In the genomic region with DNA sequence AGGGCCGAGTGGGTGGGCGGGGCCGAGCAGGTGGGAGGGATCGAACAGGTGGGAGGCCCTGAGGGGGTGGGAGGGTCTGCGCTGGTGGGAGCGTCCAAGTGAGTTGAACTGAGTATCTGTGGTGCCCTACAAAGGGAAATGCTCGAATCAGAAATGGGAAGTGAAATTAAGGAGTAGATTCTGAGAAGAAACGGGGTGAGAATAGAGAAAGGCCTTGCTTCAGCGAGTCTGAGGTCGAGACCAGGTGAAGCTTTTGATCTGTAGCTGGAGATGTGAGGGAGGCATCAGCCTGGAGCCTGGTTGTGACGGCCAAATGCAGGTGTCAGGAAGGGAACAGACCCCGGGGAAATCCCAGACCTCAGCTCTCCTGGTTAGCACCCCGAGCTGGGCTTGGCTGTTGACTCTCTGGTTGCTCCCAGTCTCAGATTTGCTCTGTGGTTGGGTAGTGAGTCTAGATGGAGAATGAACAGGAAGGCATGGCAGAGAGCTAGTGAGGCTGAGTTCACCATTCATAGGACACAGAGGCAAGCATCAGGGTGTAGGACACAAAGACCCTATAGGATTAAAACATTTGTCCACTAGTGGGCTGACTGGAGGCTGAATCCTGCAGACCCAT, we compare ENCODE assay signal across 27 mouse cellular contexts. TPM values are rescaled to one million over a fixed set of nuclear protein-coding genes. Genes with fewer than 3 reads are reported as not detected.
DNase-seq lines count a peak whose midpoint lies in the region; ATAC-seq and TF ChIP-seq lines count a peak whose summit lies in the region.
"Had no signal": no experiment of that assay in that cellular context is flagged by ENCODE, and none has a peak within 500 bp of the region (broad histone marks: within the 10 kb centered on the region; RNA-seq: fewer than 3 reads in every experiment).

No protein-coding gene starts in this region.

- H3K36me3 ChIP-seq in CH12.LX (replicated peaks in 1 of 2; ENCODE audit: control insufficient read depth in 1 of 2, insufficient read depth in 1 of 2, low read length in 1 of 2): no peaks in the 10 kb centered on the region
- H3K36me3 ChIP-seq in splenic B cell, adult 2 months (ENCODE audit: control insufficient read depth, insufficient read depth, low read length, poor library complexity, severe bottlenecking): no peaks in the 10 kb centered on the region
- H3K36me3 ChIP-seq in forebrain, embryonic 11.5 days (ENCODE audit: control insufficient read depth, insufficient read depth, low read length): no peaks in the 10 kb centered on the region
- H3K36me3 ChIP-seq: embryonic facial prominence, embryonic 12.5 days; forebrain, embryonic 15.5 days; heart, embryonic 13.5 days; liver, embryonic 12.5 days; midbrain, embryonic 10.5 days; midbrain, embryonic 15.5 days had no signal

- TF ChIP-seq CTCF in CH12.LX (conservative IDR thresholded peaks at IDR 0.05 in 1 of 2, IDR thresholded peaks at IDR 0.05 in 1 of 2; ENCODE audit: low read depth in 2 of 2, low read length in 2 of 2): no peak

- peak; percentile 89 for TF ChIP-seq EP300 in CH12.LX (IDR thresholded peaks at IDR 0.05; ENCODE audit: low read length)

- TF ChIP-seq RAD21 in CH12.LX (IDR thresholded peaks at IDR 0.05; ENCODE audit: low read depth, low read length): peak; percentile 0; the same call in 1 of the 2 replicates

- H3K9me3 ChIP-seq in CH12.LX (replicated peaks; ENCODE audit: low read length): peaks cover 8% of the 10 kb centered on the region
- H3K9me3 ChIP-seq in forebrain, embryonic 11.5 days (ENCODE audit: control insufficient read depth, low read length): no peaks in the 10 kb centered on the region
- H3K9me3 ChIP-seq: embryonic facial prominence, embryonic 12.5 days; forebrain, embryonic 15.5 days; midbrain, embryonic 15.5 days had no signal

- ATAC-seq in hematopoietic stem cell, adult 5-6 weeks (replicated peaks in 1 of 2; ENCODE audit: insufficient read depth in 1 of 2, low FRiP score in 2 of 2, low TSS enrichment in 1 of 2, low read depth in 1 of 2, poor library complexity in 2 of 2, severe bottlenecking in 2 of 2): peak; percentile 48 to 62; a peak in 3 of 4 replicates
- ATAC-seq in neutrophil, adult 5-6 weeks (ENCODE audit: extremely low read depth, insufficient number of reproducible peaks, low FRiP score, poor library complexity, severe bottlenecking): peak; percentile 79
- no peak for ATAC-seq in forebrain, embryonic 11.5 days (replicated peaks; ENCODE audit: low FRiP score)
- no peak for ATAC-seq in activated CD4-positive, CD25-positive, alpha-beta regulatory T cell, adult 4 months
- ATAC-seq: forebrain, embryonic 15.5 days; hindbrain, embryonic 16.5 days; liver, embryonic 12.5 days; liver, postnatal 0 days; midbrain, embryonic 15.5 days; Patski had no signal

- no peak for TF ChIP-seq POLR2A in CH12.LX (IDR thresholded peaks at IDR 0.05; ENCODE audit: low read depth, low read length)

- peaks cover 11 to 31% of the 10 kb centered on the region in 2 experiments for H3K4me1 ChIP-seq in CH12.LX (ENCODE audit: control insufficient read depth in 1 of 2, insufficient read depth in 2 of 2)
- no peaks in the 10 kb centered on the region for H3K4me1 ChIP-seq in forebrain, embryonic 11.5 days (replicated peaks; ENCODE audit: control insufficient read depth, insufficient read depth, low read length)
- H3K4me1 ChIP-seq: embryonic facial prominence, embryonic 12.5 days; forebrain, embryonic 15.5 days; heart, embryonic 13.5 days; liver, embryonic 12.5 days; midbrain, embryonic 10.5 days; midbrain, embryonic 15.5 days had no signal

- WGBS in forebrain, embryonic 11.5 days: 83% methylated on average over 13 of the region's 13 CpGs

- H3K4me2 ChIP-seq in CH12.LX (ENCODE audit: insufficient read depth, low read depth, poor library complexity, severe bottlenecking): peak overlapping the region; percentile 48
- H3K4me2 ChIP-seq in forebrain, embryonic 11.5 days (ENCODE audit: low read depth, low read length, severe bottlenecking): no peak overlapping the region
- H3K4me2 ChIP-seq: embryonic facial prominence, embryonic 12.5 days; forebrain, embryonic 15.5 days; heart, embryonic 13.5 days; liver, embryonic 12.5 days; midbrain, embryonic 15.5 days had no signal

- H3K79me2 ChIP-seq in CH12.LX (replicated peaks; ENCODE audit: control insufficient read depth, extremely low read depth, insufficient read depth, poor library complexity, severe bottlenecking): no peaks in the 10 kb centered on the region

- dilution Hi-C loops in CH12.LX (cut with MboI; ENCODE audit: extremely low pct_ligation_motif_present, extremely low pct_unique_long_range_greater_than_20kb, low sequenced_read_pairs): no loop called here

- no peak overlapping the region for H3K27ac ChIP-seq in CH12.LX (ENCODE audit: insufficient read depth, low read depth)
- no peak overlapping the region for H3K27ac ChIP-seq in forebrain, embryonic 11.5 days (ENCODE audit: low read depth, low read length)
- H3K27ac ChIP-seq: embryonic facial prominence, embryonic 12.5 days; forebrain, embryonic 15.5 days; heart, embryonic 13.5 days; liver, embryonic 12.5 days; midbrain, embryonic 10.5 days; midbrain, embryonic 15.5 days had no signal

- no peak overlapping the region for H3K4me3 ChIP-seq in CH12.LX (replicated peaks in 1 of 3; ENCODE audit: low read depth in 2 of 3, low read length in 2 of 3, poor library complexity in 1 of 3)
- no peak overlapping the region for H3K4me3 ChIP-seq in forebrain, embryonic 11.5 days (ENCODE audit: low read depth, low read length)
- H3K4me3 ChIP-seq: embryonic facial prominence, embryonic 12.5 days; forebrain, embryonic 15.5 days; heart, embryonic 13.5 days; liver, embryonic 12.5 days; midbrain, embryonic 10.5 days; midbrain, embryonic 15.5 days had no signal

- DNase-seq in CH12.LX (ENCODE audit: extremely low read depth): peak; percentile 85
- DNase-seq in splenic B cell, adult 2 months (ENCODE audit: low read depth, low spot score): peak; percentile 85
- DNase-seq in forebrain, embryonic 11.5 days (ENCODE audit: low spot score): no peak
- DNase-seq in adrenal gland, adult 2 months: no peak
- DNase-seq: cerebellum, adult 8-10 months; cerebellum, postnatal 25 days; embryo, embryonic 11 days; gastrocnemius, postnatal 36 days; heart, postnatal 14 days; kidney, adult 9 months; kidney, postnatal 25 days; left cerebral cortex, postnatal 4 days; liver, postnatal 0 days; lung, postnatal 4 days; right cerebral cortex, adult 18-20 months; thymus, postnatal 25 days had no signal

- no peaks in the 10 kb centered on the region for H3K27me3 ChIP-seq in CH12.LX (replicated peaks)
- H3K27me3 ChIP-seq in splenic B cell, adult 2 months (ENCODE audit: control insufficient read depth, insufficient read depth, low read length, poor library complexity, severe bottlenecking): no peaks in the 10 kb centered on the region
- H3K27me3 ChIP-seq in forebrain, embryonic 11.5 days (ENCODE audit: control insufficient read depth, insufficient read depth, low read length): no peaks in the 10 kb centered on the region
- H3K27me3 ChIP-seq: embryonic facial prominence, embryonic 12.5 days; forebrain, embryonic 15.5 days; heart, embryonic 13.5 days; midbrain, embryonic 15.5 days; Patski had no signal

- in situ Hi-C loops in CH12.LX (cut with MboI; ENCODE audit: low pct_ligation_motif_present, low pct_unique_long_range_greater_than_20kb, low sequenced_read_pairs): loop anchor here (10.0 kb wide), 1 partner anchor 50 kb away; a partner anchor contains a TSS

- no peak overlapping the region for H3K9ac ChIP-seq in CH12.LX (ENCODE audit: insufficient read depth, low read depth)
- no peak overlapping the region for H3K9ac ChIP-seq in forebrain, embryonic 11.5 days (ENCODE audit: low read length)
- H3K9ac ChIP-seq: embryonic facial prominence, embryonic 12.5 days; forebrain, embryonic 15.5 days; heart, embryonic 13.5 days; liver, embryonic 12.5 days; liver, postnatal 0 days; midbrain, embryonic 15.5 days had no signal

TF ChIP-seq in CH12.LX, 34 proteins besides CTCF, POLR2A, EP300 and RAD21:
- TF ChIP-seq TCF12 (IDR thresholded peaks at IDR 0.05; ENCODE audit: low read depth, low read length) (peak; percentile 93), NELFE (IDR thresholded peaks at IDR 0.05; ENCODE audit: low read depth, low read length) (no peak), NRF1 (IDR thresholded peaks at IDR 0.05; ENCODE audit: low read depth, low read length) (no peak), ETS1 (conservative IDR thresholded peaks at IDR 0.05; ENCODE audit: low read depth, low read length) (peak; percentile 60), ELF1 (IDR thresholded peaks at IDR 0.05; ENCODE audit: low read depth, low read length) (no peak), MAX (IDR thresholded peaks at IDR 0.05; ENCODE audit: low read length) (0 out of 2 replicates have a peak, but pooled peaks have one; percentile 11), IRF4 (IDR thresholded peaks at IDR 0.05; ENCODE audit: low read depth, low read length) (peak; percentile 88), RCOR1 (conservative IDR thresholded peaks at IDR 0.05; ENCODE audit: low read depth, low read length) (no peak; the same call in 1 of the 2 replicates), MYC (IDR thresholded peaks at IDR 0.05; ENCODE audit: low read depth, low read length) (peak; percentile 55; the same call in 1 of the 2 replicates), BHLHE40 (IDR thresholded peaks at IDR 0.05; ENCODE audit: low read depth, low read length) (peak; percentile 49), CHD2 (IDR thresholded peaks at IDR 0.05; ENCODE audit: low read length) (no peak), MAZ (IDR thresholded peaks at IDR 0.05; ENCODE audit: low read depth, low read length) (peak; percentile 32; the same call in 1 of the 2 replicates), TBP (conservative IDR thresholded peaks at IDR 0.05; ENCODE audit: low read depth, low read length) (no peak), MEF2A (IDR thresholded peaks at IDR 0.05; ENCODE audit: borderline replicate concordance, low read depth, low read length) (peak; percentile 65; the same call in 1 of the 2 replicates)

RNA-seq across cellular contexts. Expression of a gene that starts 50.2 kb away (rescaled TPM):
- total RNA-seq in CH12.LX (2012; rRNA removed) (3.6 TPM in 2 replicates), CH12.LX (2014; rRNA removed) (5.2 and 5.3 TPM in 2 replicates)
- polyA plus RNA-seq in CH12.LX (2012; ENCODE audit: insufficient read length, low read depth): 3.5 and 4.5 TPM in 2 replicates
- 22.3 and 27.1 TPM in 2 replicates for total RNA-seq in hematopoietic stem cell, adult 5-6 weeks (2017)
- 31.4 and 31.9 TPM in 2 replicates for total RNA-seq in neutrophil, adult 5-6 weeks (2017)
- 1.9 and 2.4 TPM in 2 replicates for polyA plus RNA-seq in forebrain, embryonic 11.5 days (2014; fragmentation: Nextera tagmentation; extraction: Ambion mirVana)
- polyA plus RNA-seq in activated CD4-positive, CD25-positive, alpha-beta regulatory T cell, adult 4 months (2017; shearing (Covaris generic)): under 1 TPM; 0.53 to 0.78 TPM
- 10 to 100 TPM; 40.3 to 70.3 TPM for total RNA-seq in adrenal gland, adult 2 months (2021)
- 35.2 and 40.2 TPM in 2 replicates for polyA plus RNA-seq in adrenal gland, adult 2 months (2012; rRNA removed)

Comparison
In these comparisons a context has a peak if more than half of its experiments do, and no peak if none do; other contexts are left out.
1. DNase-seq: peak in CH12.LX (single experiment) and splenic B cell, adult 2 months (single experiment); none in forebrain, embryonic 11.5 days (single experiment) and adrenal gland, adult 2 months (single experiment).
2. ATAC-seq: peak in hematopoietic stem cell, adult 5-6 weeks (2 of 2) and neutrophil, adult 5-6 weeks (single experiment); none in forebrain, embryonic 11.5 days (single experiment) and activated CD4-positive, CD25-positive, alpha-beta regulatory T cell, adult 4 months (single experiment).